Mouse (Mus musculus) ovary, postnatal 10 days (tissue): Measurements from ENCODE around the gene Ttc28.

Source experiments
- DNase-seq: peaks from one replicate; pipeline ENCODE4 v3.0.0; 2022; ENCODE audit warnings: low spot score

Gene Ttc28

DNA sequence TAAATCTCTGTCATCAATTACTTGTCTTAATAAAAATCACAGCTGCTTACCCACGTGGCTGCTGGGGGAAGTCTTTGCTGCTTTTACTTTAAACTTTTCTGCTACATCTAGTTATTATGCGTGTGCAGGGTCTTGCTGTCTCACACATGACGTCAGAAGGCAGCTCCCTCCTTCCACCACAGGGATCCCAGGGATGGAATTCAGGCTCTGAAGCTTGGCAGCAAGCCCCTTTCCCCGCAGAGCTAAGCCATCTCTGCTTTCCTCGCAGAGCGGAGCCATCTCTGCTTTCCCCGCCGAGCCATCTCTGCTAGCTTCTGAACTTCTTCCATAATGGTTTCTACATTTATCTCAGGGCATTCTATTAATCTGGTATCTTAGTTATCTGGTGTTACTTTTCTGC is 128.3 kb downstream of the Ttc28 start:
- DNase-seq, result no peak

DNA sequence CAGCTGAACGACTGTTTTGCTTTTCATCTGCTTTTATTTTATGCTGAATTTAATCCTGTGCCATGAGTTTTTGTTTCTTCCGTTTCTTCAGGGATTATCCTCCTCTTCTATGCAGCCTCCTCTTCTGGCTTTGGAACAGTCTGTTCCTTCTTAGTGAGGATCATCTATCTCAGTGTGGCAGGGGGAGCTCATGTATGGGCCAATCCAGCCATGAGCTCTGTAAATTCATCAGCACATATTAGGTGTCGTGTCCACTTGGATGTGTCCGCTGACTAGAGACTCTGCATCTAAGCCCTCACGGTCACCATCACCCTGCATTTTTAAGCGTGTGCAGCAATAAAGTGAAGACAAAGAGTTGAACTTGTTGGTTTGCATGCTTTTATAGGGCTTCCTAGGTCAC is 128.8 kb downstream of the Ttc28 start:
- no peak for DNase-seq

DNA sequence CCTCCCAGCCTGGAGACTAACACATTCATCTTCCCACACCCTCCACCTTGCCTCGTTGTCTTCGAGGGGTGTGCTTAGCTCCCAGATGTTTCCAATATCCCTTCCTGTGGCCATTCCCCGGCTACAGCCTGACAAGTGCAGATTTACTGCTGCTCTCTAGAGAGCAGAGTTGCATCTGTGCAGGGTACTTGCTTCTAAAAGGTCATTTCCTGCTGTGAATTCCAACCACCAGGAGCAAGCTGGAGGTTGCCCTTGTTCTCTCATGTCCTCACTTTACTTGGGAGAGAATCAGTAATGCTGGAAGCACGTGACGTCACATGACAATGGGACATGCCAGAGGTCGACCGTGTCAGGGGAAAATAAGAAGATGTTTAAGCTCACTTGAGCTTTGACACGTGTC is 131.7 kb downstream of the Ttc28 start:
- DNase-seq, result no peak

DNA sequence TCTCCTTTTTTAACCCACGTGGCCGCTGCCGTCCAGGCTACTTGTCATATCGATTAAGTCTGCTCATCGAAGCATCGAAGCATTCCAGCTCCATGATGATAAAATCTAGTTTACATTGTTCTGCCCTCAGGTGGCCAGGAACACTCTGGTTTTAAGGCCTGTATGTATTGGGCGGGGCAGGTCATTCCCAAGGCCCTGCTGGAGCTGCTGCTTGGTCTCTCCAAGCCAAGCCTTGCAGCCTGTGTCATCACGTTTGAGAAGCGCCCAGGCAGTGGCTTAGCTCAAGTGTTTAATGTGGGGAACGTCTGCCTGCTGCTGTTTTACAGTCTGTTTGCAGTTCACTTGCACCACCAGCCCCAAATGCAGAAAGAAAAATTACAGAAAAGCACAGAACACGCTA is 132.5 kb downstream of the Ttc28 start:
- no peak for DNase-seq

DNA sequence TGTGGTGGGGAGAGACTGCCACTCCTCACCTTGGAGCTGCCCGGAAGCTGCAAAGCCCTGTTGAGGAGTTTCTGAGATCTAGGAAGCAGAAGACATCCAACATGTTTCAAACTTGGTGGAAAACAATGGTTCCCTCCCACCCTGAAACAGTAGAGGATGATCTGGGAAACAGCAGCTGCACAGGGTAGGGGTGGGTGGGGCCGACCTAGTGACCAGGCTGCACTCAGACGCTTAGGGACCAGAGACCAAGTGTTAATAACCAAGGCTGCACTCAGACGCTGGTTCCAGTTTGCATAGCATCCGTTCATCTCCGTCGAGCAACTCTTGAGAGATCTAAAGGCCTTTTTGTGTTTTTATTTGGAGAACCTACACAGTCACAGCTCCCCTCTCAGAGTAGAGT is 133.0 kb downstream of the Ttc28 start:
- no peak for DNase-seq

DNA sequence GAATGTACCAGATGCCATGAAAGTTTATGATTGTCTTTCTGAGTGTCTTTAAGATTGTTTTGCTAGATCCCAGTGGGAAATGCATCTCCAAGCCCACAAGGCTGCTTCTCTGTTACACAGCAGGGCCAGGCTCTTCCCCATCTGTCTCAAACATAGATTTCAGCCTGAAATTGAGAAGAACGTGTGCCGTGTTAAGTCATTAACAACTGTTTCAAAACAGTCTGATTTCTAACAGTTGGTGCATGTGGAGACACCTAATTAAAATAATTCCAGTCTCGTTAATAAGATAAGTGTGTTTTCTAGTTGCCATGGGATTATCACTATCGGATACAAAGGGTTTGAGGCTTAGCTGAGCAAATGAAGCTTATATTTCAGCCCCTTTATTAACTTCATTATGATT is 135.4 kb downstream of the Ttc28 start:
- no peak for DNase-seq

DNA sequence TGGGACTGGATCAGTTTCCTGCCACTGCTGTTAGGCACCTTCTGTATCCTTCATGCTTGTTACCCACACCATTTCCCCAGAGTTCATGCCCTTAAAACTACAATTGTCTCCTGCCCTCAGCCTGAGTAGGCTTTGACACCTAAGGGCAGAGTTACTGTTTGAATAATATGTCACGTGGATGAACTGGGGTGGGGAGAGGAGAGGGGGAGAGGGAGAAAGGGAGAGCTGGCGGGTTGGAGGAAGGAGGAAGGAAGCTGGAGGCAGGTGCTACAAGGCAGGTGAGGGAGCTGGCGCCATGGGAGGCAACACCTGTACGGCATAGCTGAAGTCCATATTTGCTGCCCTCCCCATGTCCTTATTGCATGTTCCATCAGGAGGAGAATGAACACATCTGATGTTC is 137.7 kb downstream of the Ttc28 start:
- no peak for DNase-seq

DNA sequence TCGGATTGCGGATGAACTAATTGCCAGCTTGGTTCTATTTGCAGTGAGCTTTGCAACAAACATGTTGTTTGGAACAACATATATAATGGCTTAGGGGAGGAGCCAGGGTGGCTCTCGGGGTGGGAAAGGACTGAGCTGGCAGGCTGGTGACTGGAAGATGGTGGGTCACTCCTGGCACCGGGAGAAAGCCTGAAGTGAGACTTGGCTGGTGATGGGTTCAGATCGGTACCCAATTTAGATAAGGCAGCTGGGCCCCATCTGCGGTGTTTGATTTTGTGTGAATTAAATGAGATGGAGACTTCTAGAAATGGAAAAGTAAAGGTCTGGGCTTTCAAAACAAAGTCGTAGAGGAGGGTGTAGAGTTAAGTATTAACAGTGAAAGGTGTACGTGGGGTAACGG is 142.7 kb downstream of the Ttc28 start:
- DNase-seq, result no peak

DNA sequence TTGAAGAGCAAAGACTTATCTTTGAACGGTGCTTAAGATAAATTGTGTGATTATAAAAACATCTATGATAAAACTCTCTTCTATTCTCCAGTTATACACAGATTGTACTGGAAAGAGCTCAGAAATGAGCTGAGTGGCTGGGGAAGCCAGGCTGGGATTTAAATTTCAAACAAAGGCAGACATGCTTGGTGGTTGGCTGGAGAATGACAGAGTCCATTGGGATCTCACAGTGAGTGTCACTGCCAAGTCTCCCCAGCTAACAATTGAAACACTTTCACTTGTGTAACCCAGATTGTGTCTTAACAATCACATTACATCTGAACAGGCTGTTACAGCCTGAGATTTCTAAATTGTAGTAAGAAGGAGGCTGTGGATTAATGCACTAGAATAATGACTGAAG is 143.3 kb downstream of the Ttc28 start:
- no peak for DNase-seq

DNA sequence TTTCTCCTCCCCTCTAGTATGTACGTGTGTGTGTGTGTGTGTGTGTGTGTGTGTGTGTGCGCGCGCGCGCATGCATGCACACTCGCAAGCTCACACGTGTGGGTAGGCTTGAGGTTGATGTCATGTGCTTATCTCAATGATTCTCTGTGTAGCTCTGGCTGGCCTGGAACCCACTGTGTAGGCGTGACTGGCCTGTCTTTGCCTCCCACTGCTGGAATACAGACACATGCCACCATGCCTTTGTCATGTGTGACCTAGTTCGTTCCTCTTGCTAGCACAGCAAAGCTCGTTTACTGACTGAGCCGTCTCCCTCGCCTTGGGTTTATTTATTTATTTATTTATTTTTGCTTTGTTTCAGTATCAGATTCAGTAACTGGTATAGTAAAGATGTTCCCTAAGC is 145.0 kb downstream of the Ttc28 start:
- DNase-seq, result no peak

DNA sequence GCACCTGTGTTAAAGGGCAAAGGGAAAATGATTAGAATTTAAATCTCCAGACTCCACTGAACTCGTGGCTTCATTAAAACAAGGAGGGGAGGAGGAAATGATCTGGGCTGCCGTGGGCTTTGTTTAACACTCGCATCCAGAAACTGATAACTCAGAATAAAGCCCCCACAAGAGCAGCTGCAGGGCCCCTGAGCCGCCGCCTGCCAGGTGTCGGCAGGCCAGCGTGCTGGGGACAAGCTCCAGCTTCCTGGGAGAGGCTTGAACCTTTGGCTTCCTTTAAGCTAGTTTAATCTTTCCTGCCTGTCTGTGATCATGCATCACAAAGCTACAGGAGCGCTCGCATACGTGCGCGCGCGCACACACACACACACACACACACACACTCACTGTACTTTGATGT is 145.9 kb downstream of the Ttc28 start:
- no peak for DNase-seq

DNA sequence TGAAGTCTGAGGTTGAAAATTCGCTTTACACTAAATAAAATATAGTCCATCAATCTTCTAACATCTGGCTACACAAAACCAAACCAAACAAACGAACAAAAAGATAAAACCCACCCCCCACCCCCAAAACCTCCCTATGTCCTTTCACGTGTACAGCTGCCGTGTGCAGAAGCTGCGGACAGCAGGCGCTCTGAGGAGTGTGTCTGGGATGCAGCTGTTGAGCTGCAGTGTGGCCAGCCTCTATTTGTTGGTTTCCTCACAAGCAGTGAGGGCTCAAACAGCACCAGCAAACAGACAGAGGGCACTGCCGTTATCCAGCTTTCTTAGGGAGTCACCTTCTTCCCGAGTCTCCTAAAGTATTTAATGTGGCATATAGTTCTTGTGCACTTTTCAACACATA is 146.6 kb downstream of the Ttc28 start:
- DNase-seq, result no peak

DNA sequence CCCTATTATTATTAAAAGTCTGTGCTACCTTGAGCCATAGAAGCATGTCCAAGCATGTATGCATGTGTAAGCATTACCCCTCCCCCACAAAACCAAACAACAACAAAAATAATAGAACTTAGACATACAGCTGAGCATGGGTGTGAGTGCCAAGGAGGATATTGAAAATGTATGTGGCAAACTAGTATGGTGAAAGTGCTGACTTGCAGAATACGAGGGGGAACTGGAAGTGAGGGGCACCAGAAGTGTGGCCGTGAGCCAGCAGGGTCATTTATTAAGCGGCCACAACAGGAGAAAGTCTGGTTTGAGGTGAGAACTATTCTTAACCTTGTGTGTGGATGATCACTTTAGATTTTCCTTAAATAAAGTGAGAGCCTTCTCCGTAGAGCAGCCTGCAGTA is 148.7 kb downstream of the Ttc28 start:
- DNase-seq, result no peak

DNA sequence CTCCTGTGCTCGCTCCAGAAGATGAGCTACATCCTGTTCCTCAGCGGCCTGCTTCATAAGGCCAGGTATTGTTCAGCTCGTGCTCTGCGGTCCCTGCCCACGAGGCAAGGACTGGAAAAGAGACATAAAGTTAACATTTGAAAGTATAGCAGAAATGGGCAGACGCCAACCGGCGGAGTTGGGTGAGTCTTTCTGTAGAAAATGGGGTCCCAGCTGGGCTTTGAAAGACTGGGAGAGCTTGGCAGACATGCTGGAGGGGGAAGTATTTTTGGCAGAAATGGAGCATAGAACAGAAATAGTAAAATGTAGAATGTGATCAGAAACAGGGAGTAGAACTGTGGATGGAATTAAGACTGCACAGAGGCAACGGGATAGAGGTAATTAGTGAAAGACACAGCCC is 149.3 kb downstream of the Ttc28 start:
- no peak for DNase-seq

DNA sequence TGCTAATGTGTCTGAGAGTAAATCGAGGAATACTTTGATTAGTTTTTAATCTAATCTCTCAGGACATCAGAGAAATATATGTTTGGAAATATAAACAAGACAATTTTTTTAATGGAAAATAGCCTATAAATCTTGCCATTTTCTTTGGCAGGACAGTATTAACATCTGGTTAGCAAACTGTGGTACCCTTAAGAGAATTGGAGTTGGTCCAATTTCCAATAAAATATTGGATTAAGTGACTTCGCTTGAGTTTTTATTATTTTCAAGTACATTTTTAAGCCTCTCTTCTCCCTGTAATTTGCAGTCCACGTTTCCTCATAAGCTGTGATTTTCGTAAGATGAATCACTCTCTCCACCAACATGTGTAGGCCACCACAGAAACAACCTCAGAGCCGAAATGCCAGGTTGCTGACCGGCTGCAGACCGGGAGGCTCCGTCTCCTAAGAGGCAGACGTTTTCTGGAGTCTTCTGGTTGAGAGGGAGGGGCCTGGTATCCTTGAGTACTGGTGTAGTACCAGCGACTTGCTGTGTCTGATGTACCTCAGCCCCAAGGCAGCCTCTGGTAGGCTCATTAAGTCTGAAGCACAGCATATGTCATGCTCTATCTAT is 153.2 kb downstream of the Ttc28 start:
- DNase-seq, result no peak

DNA sequence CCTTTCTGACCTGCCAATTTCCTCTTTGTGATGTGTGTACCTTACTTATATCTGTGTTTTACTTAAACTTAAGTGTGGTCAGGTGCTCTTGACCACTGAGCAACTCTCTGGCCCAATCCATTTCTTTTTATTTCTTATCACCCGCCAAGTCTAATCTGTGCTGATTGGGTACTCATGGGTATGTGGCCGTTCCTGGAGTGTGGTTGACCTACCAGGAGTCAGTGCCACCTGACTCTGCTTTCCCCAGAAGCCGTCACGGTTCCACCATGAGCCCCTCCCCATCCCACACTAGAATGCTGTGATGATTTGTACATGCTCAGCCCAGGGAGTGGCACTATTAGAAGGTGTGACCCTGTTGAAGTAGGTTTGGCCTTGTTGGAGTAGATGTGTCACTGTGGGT is 153.9 kb downstream of the Ttc28 start:
- no peak for DNase-seq

DNA sequence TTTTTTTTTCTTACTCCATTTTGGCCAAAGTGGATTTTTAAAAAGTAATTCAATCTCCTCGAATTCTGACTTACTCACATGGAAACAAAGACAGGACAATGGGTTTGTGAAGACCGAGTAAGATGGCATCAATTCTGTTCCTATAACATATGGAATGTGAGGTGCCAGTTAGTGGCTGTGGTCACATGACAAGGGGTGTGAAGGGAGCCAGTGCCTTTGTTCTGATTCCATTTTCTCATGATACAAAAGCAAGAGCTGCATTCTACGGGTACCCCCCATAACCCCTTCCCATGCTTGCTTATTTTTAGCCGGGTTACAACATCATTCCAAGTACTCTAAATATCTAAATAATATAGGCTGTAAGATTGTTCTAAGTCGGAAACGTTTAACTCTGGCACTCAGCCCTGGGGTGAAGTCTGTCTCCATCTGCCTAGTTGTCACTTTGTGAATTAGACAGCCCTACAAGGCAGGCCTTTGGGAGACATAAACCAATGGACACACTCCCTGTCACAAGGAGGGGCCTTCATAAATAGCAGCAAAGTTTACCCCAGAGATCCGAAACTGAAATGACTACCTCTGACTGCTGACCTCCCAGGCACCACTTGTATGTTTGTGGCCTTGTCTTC is 157.6 kb downstream of the Ttc28 start:
- no peak for DNase-seq

DNA sequence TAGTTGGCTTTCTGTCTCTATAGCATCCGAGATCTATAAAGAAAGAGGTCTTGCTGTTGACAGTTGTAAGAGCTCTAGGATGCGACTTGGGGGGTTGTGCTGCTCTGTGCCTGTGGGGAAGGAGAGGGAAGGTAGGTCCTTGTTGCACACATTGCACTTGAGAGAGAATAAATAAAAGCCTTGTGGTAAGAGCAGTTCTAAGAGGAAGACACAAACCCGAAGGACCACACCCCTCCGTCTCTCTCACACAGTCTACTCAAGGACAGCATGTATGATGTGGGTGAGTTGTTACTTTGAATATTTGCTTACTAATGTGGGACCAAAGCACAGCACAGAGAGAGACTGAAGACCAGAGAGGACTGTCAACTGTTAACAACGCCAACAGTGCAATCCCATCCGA is 160.2 kb downstream of the Ttc28 start:
- no peak for DNase-seq

DNA sequence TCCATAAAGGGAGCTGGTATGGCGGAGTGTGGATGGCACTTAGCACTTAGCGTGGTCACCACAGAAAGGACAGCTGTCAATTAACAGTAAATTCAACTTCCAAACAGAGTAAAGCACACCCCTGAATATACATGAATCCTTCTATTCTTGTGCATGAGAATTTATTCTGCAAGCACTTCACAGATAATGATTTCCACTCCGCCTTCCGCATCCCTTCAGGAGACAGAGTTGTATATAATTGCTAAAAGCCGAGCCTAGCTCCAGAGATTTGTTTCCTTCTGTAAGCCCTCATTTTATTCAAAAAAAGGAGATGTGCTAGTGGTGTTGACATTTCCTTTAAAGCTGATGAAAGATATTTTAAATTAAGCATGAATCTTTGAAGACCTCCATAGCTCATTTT is 162.3 kb downstream of the Ttc28 start:
- DNase-seq, result no peak

DNA sequence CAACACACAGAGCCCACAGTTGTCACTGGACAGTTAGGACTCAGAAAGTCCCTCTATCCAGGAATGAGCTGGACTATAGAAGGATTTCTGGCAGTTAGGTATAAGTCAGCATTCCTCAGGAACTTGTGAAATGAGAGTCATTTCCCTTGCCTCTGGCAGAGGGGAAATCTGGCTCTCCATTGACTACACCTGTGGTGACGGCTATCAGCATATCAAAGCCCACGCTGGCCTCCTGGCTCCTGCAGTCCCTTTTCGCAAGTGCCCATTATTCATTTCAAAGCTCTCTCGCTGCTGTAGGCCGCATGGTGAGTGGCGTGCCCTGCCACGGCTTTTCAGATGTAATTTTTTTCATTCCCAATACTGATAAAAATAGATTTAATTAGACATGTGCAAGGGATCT is 164.6 kb downstream of the Ttc28 start:
- no peak for DNase-seq

DNA sequence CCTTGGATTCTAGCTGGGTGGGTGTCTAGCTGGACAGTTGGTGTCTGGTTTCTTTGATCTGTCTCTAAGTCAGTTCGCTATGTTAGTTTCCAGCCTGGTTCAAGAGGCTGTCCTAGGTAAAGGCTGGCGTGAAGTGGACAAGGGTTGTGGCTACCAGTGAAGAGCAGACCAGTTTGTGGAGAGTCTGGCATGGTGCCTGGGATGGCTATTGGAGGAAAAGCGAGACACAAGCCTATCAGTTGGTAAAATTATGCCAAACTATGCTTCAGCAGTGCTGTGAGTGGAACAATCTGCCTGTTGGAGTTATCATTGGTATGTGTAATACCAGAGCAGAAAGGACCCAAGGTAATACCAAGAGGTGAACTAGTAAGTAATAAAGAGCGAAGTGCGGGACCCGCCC is 166.8 kb downstream of the Ttc28 start:
- DNase-seq, result no peak

DNA sequence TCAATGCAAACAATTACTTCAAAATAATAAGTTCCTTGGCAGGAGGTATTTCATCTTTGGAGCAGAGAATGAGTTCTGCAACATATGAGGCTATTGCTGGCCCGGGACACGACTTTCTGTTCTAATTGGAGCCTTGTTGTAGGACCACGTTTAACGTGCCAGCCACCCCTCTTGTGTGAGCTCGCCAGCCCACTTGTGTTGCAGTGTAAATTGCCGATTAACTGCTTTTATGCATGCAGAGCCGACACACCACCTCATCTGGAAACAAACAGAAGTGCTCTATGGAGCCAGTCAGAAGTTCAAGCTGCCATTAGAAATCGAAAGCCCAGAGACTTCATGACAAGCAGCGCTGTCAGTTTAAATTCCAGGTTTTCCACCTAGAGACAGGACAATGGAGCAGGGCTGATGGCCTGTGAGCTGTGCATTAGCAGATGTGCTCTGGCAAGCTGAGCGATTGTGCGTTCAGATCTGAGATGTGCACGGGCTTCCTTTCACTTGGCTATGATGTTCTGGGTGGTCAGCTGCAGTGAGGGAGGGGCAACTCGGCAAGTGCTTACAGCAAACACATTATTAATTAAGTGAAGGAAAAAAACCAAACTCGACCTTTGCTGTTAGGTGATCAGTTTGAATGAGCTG is 167.4 kb downstream of the Ttc28 start:
- DNase-seq, result no peak

DNA sequence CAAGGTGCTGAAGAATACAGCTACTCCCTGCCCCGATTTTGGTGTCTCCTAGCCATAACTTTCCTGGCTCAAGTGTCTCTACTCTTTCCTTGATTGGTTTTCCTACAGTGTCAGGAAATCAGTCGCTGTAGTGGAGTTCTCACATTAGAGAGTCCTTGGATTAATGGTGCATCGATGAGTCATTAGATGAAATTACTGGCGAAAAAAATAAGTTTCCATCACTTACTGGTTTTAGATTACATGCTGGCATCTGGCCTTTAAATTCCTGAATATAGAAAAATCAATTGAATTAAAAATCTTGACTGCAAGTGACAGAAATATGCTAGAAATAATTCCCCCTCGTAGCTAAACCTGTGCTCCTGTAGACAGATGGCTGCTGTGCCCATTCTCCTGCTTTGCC is 168.4 kb downstream of the Ttc28 start:
- DNase-seq, result no peak

DNA sequence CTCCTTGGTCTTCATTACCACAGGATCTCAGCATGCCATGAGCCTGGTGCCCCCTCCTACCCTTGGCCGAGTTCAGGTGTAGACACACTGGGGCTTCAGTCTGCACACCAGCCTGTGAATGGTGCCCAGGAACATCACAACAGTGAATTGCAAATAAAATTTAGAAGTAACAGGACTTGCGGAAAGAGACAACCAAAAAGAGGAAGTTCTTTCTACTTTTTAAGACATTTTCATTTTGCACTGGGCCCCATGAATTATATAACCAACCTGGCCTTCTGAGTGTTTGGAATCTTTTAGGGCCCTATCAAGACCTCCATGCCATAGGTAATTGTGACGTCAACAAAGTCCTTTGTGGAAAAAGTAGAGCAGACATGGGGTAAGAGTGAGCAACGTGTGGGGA is 170.0 kb downstream of the Ttc28 start:
- no peak for DNase-seq
